Mouse (Mus musculus) ES-CJ7 (cell line): ENCODE data around the gene Prrc2b.

Source experiments
- DNase-seq: peaks from one replicate; pipeline ENCODE4 v3.0.0; 2011; ENCODE audit warnings: low read depth, low spot score

The Prrc2b gene

GRCm38 (mm10) chr2:32282727-32283126 lies 131.8 kb downstream of the Prrc2b start:
- peak; percentile 89 for DNase-seq

DNA sequence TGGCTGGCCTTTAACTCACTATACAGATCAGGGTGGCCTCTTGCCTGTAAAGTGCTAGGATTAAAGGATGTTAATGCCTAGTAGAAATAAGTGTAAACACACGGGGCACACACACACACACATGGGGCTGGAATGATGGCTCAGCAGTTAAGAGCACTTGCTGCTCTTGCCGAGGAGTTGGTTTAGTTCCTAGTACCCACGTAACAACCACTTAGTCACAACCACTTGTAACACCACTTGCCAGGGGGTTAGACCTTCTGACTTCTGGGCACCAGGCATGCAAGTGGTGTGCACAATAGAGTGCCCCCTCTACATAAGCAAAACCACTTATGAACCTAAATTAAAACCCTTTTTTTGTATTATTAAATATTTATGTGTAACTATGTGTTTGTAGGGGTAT lies 133.1 kb downstream of the Prrc2b start:
- no peak for DNase-seq
